Mouse (Mus musculus) hindbrain, embryonic 15.5 days (tissue): ENCODE measurements around the gene Nfatc3. TPM values are rescaled to one million over a fixed set of nuclear protein-coding genes. Genes with fewer than 3 reads are reported as not detected.

Experiments
- ATAC-seq: fragments of 200-750 bp; cut with Nextera tagmentation; 2 replicates; pipeline ENCODE4 v1.8.0; 2017; ENCODE audit warnings: low read depth, moderate number of reproducible peaks, moderate TSS enrichment; ENCODE audit not compliant: low FRiP score
- H3K27ac ChIP-seq: fragments of 300-500 bp; sonication (generic); replicated peaks from 2 replicates; pipeline ENCODE4 v1.5.1; 2015; ENCODE audit warnings: mild to moderate bottlenecking, inconsistent platforms
- H3K27me3 ChIP-seq: fragments of 300-500 bp; sonication (generic); 2 replicates; pipeline ENCODE4 v1.6.1; 2015; ENCODE audit warnings: control low read depth, inconsistent platforms
- H3K36me3 ChIP-seq: fragments of 300-500 bp; sonication (generic); 2 replicates; pipeline ENCODE4 v1.6.1; 2015; ENCODE audit warnings: control low read depth, inconsistent platforms
- H3K4me1 ChIP-seq: fragments of 300-500 bp; sonication (generic); replicated peaks from 2 replicates; pipeline ENCODE4 v1.6.1; 2015; ENCODE audit warnings: control low read depth, inconsistent platforms
- H3K4me2 ChIP-seq: fragments of 300-500 bp; sonication (generic); 2 replicates; pipeline ENCODE4 v1.6.1; 2015; ENCODE audit warnings: moderate library complexity, mild to moderate bottlenecking, inconsistent platforms
- H3K4me3 ChIP-seq: fragments of 300-500 bp; sonication (generic); 2 replicates; pipeline ENCODE4 v1.5.1; 2015; ENCODE audit warnings: mild to moderate bottlenecking, inconsistent platforms
- H3K9ac ChIP-seq: fragments of 300-500 bp; sonication (generic); 2 replicates; pipeline ENCODE4 v1.6.1; 2015; ENCODE audit warnings: inconsistent platforms
- H3K9me3 ChIP-seq: fragments of 300-500 bp; sonication (generic); 2 replicates; pipeline ENCODE4 v1.6.1; 2016; ENCODE audit warnings: control low read depth, inconsistent platforms
- WGBS: fragments of 180-500 bp; shearing (Covaris S2); methylation state at CpG from one replicate; pipeline ENCODE4 v1.1.7; 2015; 5-methylcytosine and 5-hydroxymethylcytosine counted together
- polyA plus RNA-seq: library from polyadenylated mRNA; unstranded; fragments of >200 nt; fragmentation: Nextera tagmentation; extraction: Ambion mirVana; gene quantifications from 2 replicates; pipeline ENCODE4 v1.2.1, GENCODE M21; 2015

Nfatc3 gene
- polyA plus RNA-seq, 1 experiment from 2014 or later = 3.0 TPM

DNA sequence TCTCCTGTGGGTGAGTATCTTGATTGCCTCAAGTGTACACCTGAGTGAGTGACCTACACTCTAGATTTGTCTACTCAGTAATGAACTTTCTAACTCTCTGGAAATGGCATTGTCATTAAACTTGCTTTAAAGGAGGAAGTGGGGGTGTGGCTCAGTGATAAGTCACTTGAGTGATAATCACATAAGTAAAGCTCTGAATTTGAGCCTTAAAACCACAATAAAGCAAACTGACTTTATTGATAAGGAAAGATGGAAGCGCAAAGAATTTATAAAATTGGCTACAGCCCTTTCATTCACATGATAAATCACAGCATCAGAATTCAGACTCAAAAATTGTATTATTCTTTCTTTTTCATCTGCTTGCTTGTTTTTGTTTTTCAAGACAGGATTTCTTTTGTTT lies 98.8 kb downstream of the Nfatc3 start:
- no peaks in the 10 kb centered on the region for H3K4me1 ChIP-seq
- H3K36me3 ChIP-seq = peaks cover 52% of the 10 kb centered on the region
- H3K9me3 ChIP-seq = no peaks in the 10 kb centered on the region
- H3K27ac ChIP-seq = no peak overlapping the region
- no peaks in the 10 kb centered on the region for H3K27me3 ChIP-seq
- no peak overlapping the region for H3K4me3 ChIP-seq
- H3K9ac ChIP-seq = no peak overlapping the region
- H3K4me2 ChIP-seq = no peak overlapping the region
- 100% methylated on average over 1 of the region's 1 CpGs for WGBS
- no peak for ATAC-seq

DNA sequence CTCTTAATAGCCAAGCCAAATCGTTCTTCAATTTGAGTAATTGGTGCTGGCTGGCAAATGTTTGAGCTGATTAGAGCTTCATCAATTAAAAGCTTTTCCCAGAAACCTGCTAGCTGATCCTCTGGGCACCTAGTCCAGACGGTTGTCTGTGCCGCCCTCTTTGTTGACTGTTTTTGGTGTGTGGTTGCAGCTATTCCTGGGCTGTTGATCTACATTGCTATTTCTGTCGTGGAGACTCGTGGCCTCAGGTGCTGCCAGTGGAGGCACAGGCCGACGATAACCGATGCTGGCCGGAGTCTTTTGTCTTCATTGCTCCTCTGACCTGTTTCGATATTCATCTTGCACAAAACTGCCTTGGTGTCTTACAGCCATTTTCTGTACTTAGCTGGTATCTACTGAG lies 99.7 kb downstream of the Nfatc3 start:
- Histone ChIP-seq H3K4me2 (no peak overlapping the region), H3K27ac (no peak overlapping the region), H3K9ac (no peak overlapping the region), H3K4me1 (no peaks in the 10 kb centered on the region), H3K9me3 (no peaks in the 10 kb centered on the region), H3K36me3 (peaks cover 56% of the 10 kb centered on the region), H3K27me3 (no peaks in the 10 kb centered on the region), H3K4me3 (no peak overlapping the region)
- no peak for ATAC-seq
- WGBS = 90% methylated on average over 10 of the region's 10 CpGs

- Histone ChIP-seq H3K4me1 (no peaks in the 10 kb centered on the region), H3K9me3 (no peaks in the 10 kb centered on the region), H3K36me3 (peaks cover 65% of the 10 kb centered on the region), H3K4me3 (no peak overlapping the region), H3K4me2 (no peak overlapping the region), H3K27me3 (no peaks in the 10 kb centered on the region), H3K27ac (no peak overlapping the region), H3K9ac (no peak overlapping the region)
- ATAC-seq = no peak
- 87% methylated on average over 6 of the region's 6 CpGs for WGBS
Measured at GRCm38 (mm10) chr8:106159876-106160275, 101.2 kb downstream of the Nfatc3 start.

GRCm38 (mm10) chr8:106163251-106163650 lies 104.6 kb downstream of the Nfatc3 start:
- WGBS = 92% methylated on average over 9 of the region's 9 CpGs
- H3K36me3 ChIP-seq = peaks cover 50% of the 10 kb centered on the region
- no peaks in the 10 kb centered on the region for H3K27me3 ChIP-seq

GRCm38 (mm10) chr8:106165460-106165859 lies 106.8 kb downstream of the Nfatc3 start:
- Histone ChIP-seq H3K9ac (no peak overlapping the region), H3K4me3 (no peak overlapping the region), H3K36me3 (peaks cover 35% of the 10 kb centered on the region), H3K9me3 (no peaks in the 10 kb centered on the region), H3K27ac (no peak overlapping the region), H3K4me2 (no peak overlapping the region), H3K27me3 (no peaks in the 10 kb centered on the region), H3K4me1 (peaks cover 17% of the 10 kb centered on the region)
- WGBS = 51% methylated on average over 4 of the region's 4 CpGs
- no peak for ATAC-seq

More at GRCm38 (mm10) chr8:106163251-106163650, 104.6 kb downstream of the Nfatc3 start:
- H3K4me2 ChIP-seq = no peak overlapping the region
- peaks cover 8% of the 10 kb centered on the region; the same call in 1 of the 2 replicates for H3K4me1 ChIP-seq
- ATAC-seq = no peak
- H3K27ac ChIP-seq = no peak overlapping the region
- H3K9ac ChIP-seq = no peak overlapping the region
- no peak overlapping the region for H3K4me3 ChIP-seq
- no peaks in the 10 kb centered on the region for H3K9me3 ChIP-seq

DNA sequence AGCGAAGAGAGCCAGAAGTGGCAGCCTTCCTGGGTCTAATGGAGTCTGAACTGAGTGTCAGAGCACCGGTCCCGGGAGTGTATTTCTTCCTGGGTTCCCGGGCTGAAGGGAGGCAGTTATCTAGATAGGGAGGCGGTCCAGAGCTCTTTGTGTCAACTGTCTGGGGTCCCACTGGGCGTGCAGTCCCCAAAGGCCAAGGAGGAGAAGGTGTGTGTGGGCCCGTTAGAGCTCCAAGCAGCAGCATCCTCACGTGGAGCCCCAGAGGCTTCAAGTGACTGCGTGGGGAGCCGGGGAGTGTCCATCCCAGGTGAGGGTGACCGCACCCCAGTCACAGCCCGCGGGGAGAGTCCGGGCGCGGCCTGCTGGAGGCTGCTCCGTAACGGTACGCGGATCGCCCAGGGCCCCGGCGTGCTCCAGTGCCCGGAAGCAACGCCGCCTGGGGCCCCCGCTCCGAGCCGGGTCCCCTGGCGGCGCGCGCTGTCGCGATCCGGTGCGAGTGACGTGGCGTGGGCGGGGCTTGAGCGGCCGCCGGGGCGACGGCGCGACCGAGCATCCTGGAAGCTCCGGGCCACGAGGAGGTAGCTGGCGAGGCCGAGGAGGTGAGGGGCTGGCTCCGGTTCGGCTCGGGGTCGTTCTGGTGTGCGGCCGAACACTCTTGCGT lies 109.8 kb downstream of the Nfatc3 start, which contains the start of gene Slc7a6:
TSS of gene Slc7a6 (plus strand) at position 502 of the 661 bp plus-strand sequence.
- H3K4me3 ChIP-seq = peak within 1 kb of the TSS; percentile 55
- H3K4me2 ChIP-seq = peak within 1 kb of the TSS; percentile 89
- H3K36me3 ChIP-seq = peaks cover 11% of the 10 kb centered on the region; the same call in 1 of the 2 replicates
- no peaks in the 10 kb centered on the region for H3K9me3 ChIP-seq
- peak; percentile 89 for ATAC-seq
- no peaks in the 10 kb centered on the region for H3K27me3 ChIP-seq
- under 1% methylated on average over 36 of the region's 59 CpGs for WGBS
- peak within 1 kb of the TSS; percentile 76 for H3K9ac ChIP-seq
- peaks cover 18% of the 10 kb centered on the region for H3K4me1 ChIP-seq
- H3K27ac ChIP-seq = peak within 1 kb of the TSS; percentile 90

DNA sequence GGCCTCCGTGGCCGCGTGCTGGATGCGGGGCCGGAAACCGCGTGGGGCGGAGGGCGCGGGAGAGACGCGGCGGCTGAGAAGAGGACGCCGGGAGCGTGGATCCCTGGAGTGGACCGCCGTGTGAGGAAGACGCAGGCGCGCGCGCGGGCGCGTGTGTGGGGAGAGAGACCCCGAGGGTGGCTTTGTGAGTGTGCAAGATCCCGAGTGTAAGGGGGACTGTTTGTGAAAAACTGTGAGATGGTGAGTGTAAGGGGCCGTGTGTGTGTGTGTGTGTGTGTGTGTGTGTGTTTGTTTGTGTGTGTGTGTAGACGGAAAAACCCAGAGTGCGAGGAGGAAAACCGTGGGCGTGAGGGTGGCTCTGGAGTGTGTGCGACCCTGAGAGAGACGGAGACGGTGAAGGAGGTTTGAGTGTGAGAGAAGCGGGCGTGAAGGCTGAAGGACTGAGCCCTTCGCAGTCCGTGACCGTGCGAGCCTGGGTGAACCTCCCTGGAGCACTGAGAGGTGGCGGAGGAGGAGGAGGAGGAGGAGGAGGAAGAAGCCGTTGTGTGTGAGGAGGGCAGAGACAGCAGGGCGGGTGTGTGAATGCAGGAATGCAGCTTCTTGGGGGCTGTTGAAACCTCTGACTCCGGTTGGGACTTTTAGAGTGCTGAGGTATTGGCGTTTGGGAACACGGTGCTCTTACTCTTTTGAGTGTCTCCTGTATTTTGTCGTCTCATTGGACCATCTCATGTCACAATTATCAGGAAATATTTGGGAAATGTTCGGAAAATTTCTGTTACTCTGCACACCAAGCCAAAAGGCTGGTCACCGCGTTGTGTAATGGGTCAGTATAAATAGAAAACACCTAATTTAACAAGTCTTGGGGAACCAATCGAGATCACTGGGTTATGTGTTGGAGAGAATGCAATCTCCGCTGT lies 110.6 kb downstream of the Nfatc3 start:
- Histone ChIP-seq H3K9me3 (no peaks in the 10 kb centered on the region), H3K27ac (peak overlapping the region; percentile 90), H3K4me2 (peak overlapping the region; percentile 89), H3K27me3 (no peaks in the 10 kb centered on the region), H3K9ac (peak overlapping the region; percentile 76), H3K4me3 (peak overlapping the region; percentile 55), H3K4me1 (peaks cover 18% of the 10 kb centered on the region), H3K36me3 (peaks cover 3% of the 10 kb centered on the region; the same call in 1 of the 2 replicates)
- 2% methylated on average over 54 of the region's 54 CpGs for WGBS
- ATAC-seq = peak; percentile 84

- H3K9ac ChIP-seq = peak overlapping the region; percentile 76
- ATAC-seq = no peak
- H3K36me3 ChIP-seq = no peaks in the 10 kb centered on the region
- peak overlapping the region; percentile 55 for H3K4me3 ChIP-seq
- H3K4me2 ChIP-seq = peak overlapping the region; percentile 89
- peak overlapping the region; percentile 90; the same call in 1 of the 2 replicates for H3K27ac ChIP-seq
- WGBS = 37% methylated on average over 6 of the region's 6 CpGs
- no peaks in the 10 kb centered on the region for H3K9me3 ChIP-seq
- peaks cover 18% of the 10 kb centered on the region for H3K4me1 ChIP-seq
- no peaks in the 10 kb centered on the region for H3K27me3 ChIP-seq
Measured at GRCm38 (mm10) chr8:106169934-106170480, 111.4 kb downstream of the Nfatc3 start.

GRCm38 (mm10) chr8:106173566-106173965 lies 114.9 kb downstream of the Nfatc3 start:
- WGBS = 93% methylated on average over 3 of the region's 3 CpGs
- Histone ChIP-seq H3K9me3 (no peaks in the 10 kb centered on the region), H3K4me2 (no peak overlapping the region), H3K27ac (no peak overlapping the region), H3K27me3 (no peaks in the 10 kb centered on the region), H3K4me3 (no peak overlapping the region), H3K9ac (no peak overlapping the region), H3K4me1 (peaks cover 18% of the 10 kb centered on the region), H3K36me3 (no peaks in the 10 kb centered on the region)
- no peak for ATAC-seq

DNA sequence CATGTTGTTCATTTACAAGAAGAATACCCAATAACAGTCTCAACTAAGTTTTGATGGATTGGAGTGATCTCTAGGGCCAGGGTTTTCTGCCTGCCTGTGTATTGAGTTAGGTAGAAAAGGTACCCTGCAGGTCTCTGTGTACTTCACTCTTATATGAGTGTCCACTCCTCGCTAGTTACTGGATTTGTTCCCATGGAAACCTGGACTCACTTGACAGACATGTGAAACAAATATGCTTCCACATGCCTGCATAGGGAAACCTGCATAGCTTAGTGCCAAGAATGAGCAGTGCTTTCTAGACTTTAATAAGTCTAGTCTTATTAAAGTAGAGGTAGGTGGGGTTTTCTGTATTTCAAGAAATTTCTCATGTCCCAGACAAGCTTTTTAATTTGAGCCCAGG lies 118.3 kb downstream of the Nfatc3 start:
- 0 out of 2 replicates have a peak, but pooled peaks cover 2% of the 10 kb centered on the region for H3K36me3 ChIP-seq
- H3K27ac ChIP-seq = no peak overlapping the region
- H3K4me3 ChIP-seq = no peak overlapping the region
- no peak overlapping the region for H3K4me2 ChIP-seq
- H3K4me1 ChIP-seq = peaks cover 11% of the 10 kb centered on the region; the same call in 1 of the 2 replicates
- H3K27me3 ChIP-seq = no peaks in the 10 kb centered on the region
- ATAC-seq = no peak
- 21% methylated on average over 1 of the region's 1 CpGs for WGBS
- H3K9me3 ChIP-seq = no peaks in the 10 kb centered on the region
- no peak overlapping the region for H3K9ac ChIP-seq

DNA sequence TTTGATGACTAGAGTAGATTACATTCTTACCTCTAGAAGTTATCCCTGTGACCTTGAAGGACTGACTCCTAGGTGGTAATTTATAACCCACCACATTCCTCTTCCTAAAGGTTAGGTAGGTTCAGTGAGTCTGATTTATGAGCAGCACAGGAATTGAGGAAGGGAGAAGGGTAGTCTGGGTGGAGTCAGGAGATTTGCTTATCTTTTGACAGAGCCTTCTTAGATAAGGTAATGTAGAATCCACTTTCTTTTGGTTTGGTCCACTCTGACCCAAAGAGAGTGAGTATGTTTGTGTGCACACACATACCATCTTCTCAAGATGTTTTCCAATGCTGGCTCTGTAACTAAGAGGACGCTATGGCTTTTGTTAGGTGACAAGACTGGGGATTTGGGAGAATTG lies 119.0 kb downstream of the Nfatc3 start:
- peaks cover 7% of the 10 kb centered on the region; the same call in 1 of the 2 replicates for H3K36me3 ChIP-seq
- ATAC-seq = no peak
- H3K9ac ChIP-seq = no peak overlapping the region
- H3K27me3 ChIP-seq = no peaks in the 10 kb centered on the region
- H3K4me2 ChIP-seq = no peak overlapping the region
- H3K9me3 ChIP-seq = no peaks in the 10 kb centered on the region
- H3K27ac ChIP-seq = no peak overlapping the region
- H3K4me3 ChIP-seq = no peak overlapping the region
- peaks cover 11% of the 10 kb centered on the region; the same call in 1 of the 2 replicates for H3K4me1 ChIP-seq
- WGBS = 86% methylated on average over 1 of the region's 1 CpGs
